Mouse (Mus musculus) liver, adult (tissue): Measurements from ENCODE around the gene Tmub2.

Source experiments
- GATA4 ChIP-seq: IDR thresholded peaks from 2 replicates; pipeline ENCODE4 v1.6.1; 2014; ENCODE audit warnings: mild to moderate bottlenecking, low read length; ENCODE audit not compliant: insufficient replicate concordance

The Tmub2 gene

GRCm38 (mm10) chr11:102310768-102311695 is 26.3 kb downstream of the Tmub2 start:
- TF ChIP-seq GATA4, result no peak

- TF ChIP-seq GATA4, result no peak
Measured at GRCm38 (mm10) chr11:102311966-102312365, 27.2 kb downstream of the Tmub2 start.

- no peak for TF ChIP-seq GATA4
Measured at GRCm38 (mm10) chr11:102312586-102312985, 27.9 kb downstream of the Tmub2 start.

- TF ChIP-seq GATA4, result no peak
Measured at GRCm38 (mm10) chr11:102314321-102314720, 29.6 kb downstream of the Tmub2 start.

GRCm38 (mm10) chr11:102315690-102316571 is 31.2 kb downstream of the Tmub2 start:
- TF ChIP-seq GATA4, result no peak

GRCm38 (mm10) chr11:102316572-102317297 is 32.0 kb downstream of the Tmub2 start:
- TF ChIP-seq GATA4, result no peak

GRCm38 (mm10) chr11:102317298-102317900 is 32.7 kb downstream of the Tmub2 start:
- TF ChIP-seq GATA4, result no peak

GRCm38 (mm10) chr11:102317901-102318575 is 33.3 kb downstream of the Tmub2 start:
- no peak for TF ChIP-seq GATA4

GRCm38 (mm10) chr11:102318576-102319409 is 34.1 kb downstream of the Tmub2 start:
- TF ChIP-seq GATA4, result no peak

GRCm38 (mm10) chr11:102319410-102319792 is 34.7 kb downstream of the Tmub2 start, which contains the start of gene Ubtf:
Gene Ubtf, minus strand, starts transcription at chr11:102319742.
- TF ChIP-seq GATA4, result no peak

- no peak for TF ChIP-seq GATA4
Measured at GRCm38 (mm10) chr11:102319941-102320685, 35.4 kb downstream of the Tmub2 start.

- TF ChIP-seq GATA4, result no peak
Measured at GRCm38 (mm10) chr11:102320686-102321005, 35.9 kb downstream of the Tmub2 start.

- no peak for TF ChIP-seq GATA4
Measured at GRCm38 (mm10) chr11:102321931-102322330, 37.2 kb downstream of the Tmub2 start.
